Mouse (Mus musculus) stomach, postnatal 0 days (tissue): ENCODE measurements around the gene Prss57. TPM values are rescaled to one million over a fixed set of nuclear protein-coding genes. Genes with fewer than 3 reads are reported as not detected.

Experiments
- ATAC-seq: fragments of 200-750 bp; cut with Nextera tagmentation; 2 replicates; pipeline ENCODE4 v1.8.0; 2017; ENCODE audit not compliant: low FRiP score, low TSS enrichment
- DNase-seq: peaks from one replicate; pipeline ENCODE4 v3.0.0-alpha.2; 2016; ENCODE audit warnings: low spot score
- H3K27ac ChIP-seq: fragments of 300-500 bp; sonication (generic); replicated peaks from 2 replicates; pipeline ENCODE4 v1.5.1; 2014; ENCODE audit warnings: mild to moderate bottlenecking, control low read depth
- H3K27me3 ChIP-seq: fragments of 300-500 bp; sonication (generic); 2 replicates; pipeline ENCODE4 v1.6.1; 2014; ENCODE audit warnings: low read length; ENCODE audit not compliant: control insufficient read depth, insufficient read depth
- H3K36me3 ChIP-seq: fragments of 300-500 bp; sonication (generic); 2 replicates; pipeline ENCODE4 v1.6.1; 2014; ENCODE audit warnings: low read length, mixed read lengths; ENCODE audit not compliant: control insufficient read depth, insufficient read depth
- H3K4me1 ChIP-seq: fragments of 300-500 bp; sonication (generic); replicated peaks from 2 replicates; pipeline ENCODE4 v1.6.1; 2014; ENCODE audit warnings: antibody characterized with exemption; ENCODE audit not compliant: control insufficient read depth, insufficient read depth
- H3K4me2 ChIP-seq: fragments of 300-500 bp; sonication (generic); replicated peaks from 2 replicates; pipeline ENCODE4 v1.6.1; 2014; ENCODE audit warnings: low read depth, mild to moderate bottlenecking, control low read depth, moderate library complexity
- H3K4me3 ChIP-seq: fragments of 300-500 bp; sonication (generic); 2 replicates; pipeline ENCODE4 v1.5.1; 2014; ENCODE audit warnings: low read depth, low read length, control low read depth
- H3K9ac ChIP-seq: fragments of 300-500 bp; sonication (generic); 2 replicates; pipeline ENCODE4 v1.6.1; 2014; ENCODE audit warnings: mild to moderate bottlenecking, low read length, control low read depth, mixed read lengths
- H3K9me3 ChIP-seq: fragments of 300-500 bp; sonication (generic); 2 replicates; pipeline ENCODE4 v1.6.1; 2016; ENCODE audit warnings: low read length; ENCODE audit not compliant: control insufficient read depth
- CTCF ChIP-seq: IDR thresholded peaks from 2 replicates; pipeline ENCODE4 v1.5.1; 2016; ENCODE audit warnings: antibody characterized with exemption, low read depth, mild to moderate bottlenecking, moderate library complexity
- EP300 ChIP-seq: optimal IDR thresholded peaks from 2 replicates; pipeline ENCODE3; 2016; ENCODE audit warnings: antibody characterized with exemption
- WGBS: fragments of 180-500 bp; shearing (Covaris S2); extraction: QIAGEN DNeasy Blood & Tissue Kit; methylation state at CpG from one replicate; pipeline ENCODE4 v1.1.7; 2014; 5-methylcytosine and 5-hydroxymethylcytosine counted together
- polyA plus RNA-seq: library from polyadenylated mRNA; unstranded; fragments of >200 nt; fragmentation: Nextera tagmentation; extraction: Ambion mirVana; gene quantifications from 2 replicates; pipeline ENCODE4 v1.2.1, GENCODE M21; 2015

Prss57 gene
- polyA plus RNA-seq, 1 experiment from 2014 or later, result 0.04 TPM

GRCm38 (mm10) chr10:79792339-79793040 is 1.7 kb upstream of the Prss57 start:
- Histone ChIP-seq H3K9ac (no peak overlapping the region), H3K4me3 (no peak overlapping the region), H3K36me3 (no peaks in the 10 kb centered on the region), H3K9me3 (no peaks in the 10 kb centered on the region), H3K4me1 (peaks cover 9% of the 10 kb centered on the region), H3K4me2 (no peak overlapping the region), H3K27ac (no peak overlapping the region), H3K27me3 (no peaks in the 10 kb centered on the region)
- DNase-seq (no peak), ATAC-seq (no peak)
- WGBS, result 75% methylated on average over 5 of the region's 5 CpGs
- TF ChIP-seq EP300, result no peak
- no peak for TF ChIP-seq CTCF

GRCm38 (mm10) chr10:79789581-79789980 is 1.2 kb downstream of the Prss57 start:
- WGBS, result 59% methylated on average over 2 of the region's 2 CpGs
- no peaks in the 10 kb centered on the region for H3K9me3 ChIP-seq
- TF ChIP-seq CTCF (no peak), EP300 (no peak)
- H3K27me3 ChIP-seq, result no peaks in the 10 kb centered on the region
- H3K4me3 ChIP-seq, result no peak overlapping the region
- DNase-seq (no peak), ATAC-seq (no peak)
- no peak overlapping the region for H3K27ac ChIP-seq
- H3K4me2 ChIP-seq, result no peak overlapping the region
- peaks cover 4% of the 10 kb centered on the region for H3K4me1 ChIP-seq
- no peaks in the 10 kb centered on the region for H3K36me3 ChIP-seq
- no peak overlapping the region for H3K9ac ChIP-seq

GRCm38 (mm10) chr10:79788386-79789158 is 2.2 kb downstream of the Prss57 start:
- Histone ChIP-seq H3K4me1 (no peaks in the 10 kb centered on the region), H3K9ac (no peak overlapping the region), H3K27me3 (no peaks in the 10 kb centered on the region), H3K9me3 (no peaks in the 10 kb centered on the region), H3K36me3 (no peaks in the 10 kb centered on the region), H3K27ac (no peak overlapping the region), H3K4me3 (no peak overlapping the region), H3K4me2 (no peak overlapping the region)
- WGBS, result 32% methylated on average over 7 of the region's 7 CpGs
- ATAC-seq (no peak), DNase-seq (peak; percentile 79)
- no peak for TF ChIP-seq EP300
- peak; percentile 92 for TF ChIP-seq CTCF

GRCm38 (mm10) chr10:79783920-79784800 is 6.6 kb downstream of the Prss57 start:
- ATAC-seq (no peak), DNase-seq (no peak)
- TF ChIP-seq EP300 (no peak), CTCF (peak; percentile 68)
- Histone ChIP-seq H3K27me3 (no peaks in the 10 kb centered on the region), H3K4me3 (no peak overlapping the region), H3K4me2 (no peak overlapping the region), H3K4me1 (no peaks in the 10 kb centered on the region; the same call in 1 of the 2 replicates), H3K9ac (no peak overlapping the region), H3K36me3 (no peaks in the 10 kb centered on the region), H3K27ac (no peak overlapping the region), H3K9me3 (no peaks in the 10 kb centered on the region)
- WGBS, result 53% methylated on average over 27 of the region's 27 CpGs

- H3K27ac ChIP-seq, result no peak overlapping the region
These were observed 7.7 kb downstream of the Prss57 start for GRCm38 (mm10) chr10:79783050-79783449.

More at GRCm38 (mm10) chr10:79783050-79783449, 7.7 kb downstream of the Prss57 start:
- Histone ChIP-seq H3K4me3 (no peak overlapping the region), H3K27me3 (no peaks in the 10 kb centered on the region), H3K36me3 (no peaks in the 10 kb centered on the region), H3K9me3 (no peaks in the 10 kb centered on the region), H3K9ac (no peak overlapping the region), H3K4me1 (peaks cover 2% of the 10 kb centered on the region; the same call in 1 of the 2 replicates), H3K4me2 (no peak overlapping the region)
- 64% methylated on average over 7 of the region's 7 CpGs for WGBS
- no peak for ATAC-seq
- TF ChIP-seq EP300 (no peak), CTCF (peak; percentile 63)
- DNase-seq, result no peak
